Mouse (Mus musculus) midbrain, postnatal 0 days (tissue): ENCODE measurements at regions not wholly inside any gene's neighbourhood (a gene's known extent, or its start where the extent isn't known, plus 50 kb on each side); places are given as distances from the start of the nearest gene placed in this dataset.

Experiments
- ATAC-seq: fragments of 200-750 bp; cut with Nextera tagmentation; 2 replicates; pipeline ENCODE4 v1.8.0; 2017; ENCODE audit warnings: moderate number of reproducible peaks, mild to moderate bottlenecking, moderate TSS enrichment, moderate library complexity; ENCODE audit not compliant: low FRiP score
- DNase-seq: peaks from one replicate; pipeline ENCODE4 v3.0.0-alpha.2; 2015; ENCODE audit warnings: low spot score
- H3K27ac ChIP-seq: fragments of 300-500 bp; sonication (generic); 2 replicates; pipeline ENCODE4 v1.5.1; 2014; ENCODE audit warnings: low read depth, mild to moderate bottlenecking, low read length, mixed read lengths
- H3K27me3 ChIP-seq: fragments of 300-500 bp; sonication (generic); 2 replicates; pipeline ENCODE4 v1.6.1; 2014; ENCODE audit warnings: low read length, control low read depth, mixed read lengths; ENCODE audit not compliant: insufficient read depth
- H3K36me3 ChIP-seq: fragments of 300-500 bp; sonication (generic); 2 replicates; pipeline ENCODE4 v1.6.1; 2014; ENCODE audit warnings: low read length, control low read depth, mixed read lengths; ENCODE audit not compliant: insufficient read depth
- H3K4me1 ChIP-seq: fragments of 300-500 bp; sonication (generic); 2 replicates; pipeline ENCODE4 v1.6.1; 2014; ENCODE audit warnings: mild to moderate bottlenecking, control low read depth, antibody characterized with exemption, low read length, mixed read lengths; ENCODE audit not compliant: insufficient read depth
- H3K4me2 ChIP-seq: fragments of 300-500 bp; sonication (generic); 2 replicates; pipeline ENCODE4 v1.6.1; 2014; ENCODE audit warnings: low read depth, mild to moderate bottlenecking, low read length, mixed read lengths; ENCODE audit not compliant: poor library complexity, severe bottlenecking
- H3K4me3 ChIP-seq: fragments of 300-500 bp; sonication (generic); 2 replicates; pipeline ENCODE4 v1.5.1; 2014; ENCODE audit warnings: low read depth, mild to moderate bottlenecking, low read length, moderate library complexity
- H3K9ac ChIP-seq: fragments of 300-500 bp; sonication (generic); replicated peaks from 2 replicates; pipeline ENCODE4 v1.6.1; 2014; ENCODE audit warnings: mild to moderate bottlenecking, low read length, moderate library complexity, mixed read lengths; ENCODE audit not compliant: poor library complexity, severe bottlenecking
- H3K9me3 ChIP-seq: fragments of 300-500 bp; sonication (generic); 2 replicates; pipeline ENCODE4 v1.6.1; 2016; ENCODE audit warnings: low read length, control low read depth
- CTCF ChIP-seq: IDR thresholded peaks from 2 replicates; pipeline ENCODE4 v1.5.1; 2016; ENCODE audit warnings: antibody characterized with exemption, mild to moderate bottlenecking
- WGBS: fragments of 180-500 bp; shearing (Covaris S2); extraction: QIAGEN DNeasy Blood & Tissue Kit; methylation state at CpG from one replicate; pipeline ENCODE4 v1.1.7; 2014; 5-methylcytosine and 5-hydroxymethylcytosine counted together

DNA sequence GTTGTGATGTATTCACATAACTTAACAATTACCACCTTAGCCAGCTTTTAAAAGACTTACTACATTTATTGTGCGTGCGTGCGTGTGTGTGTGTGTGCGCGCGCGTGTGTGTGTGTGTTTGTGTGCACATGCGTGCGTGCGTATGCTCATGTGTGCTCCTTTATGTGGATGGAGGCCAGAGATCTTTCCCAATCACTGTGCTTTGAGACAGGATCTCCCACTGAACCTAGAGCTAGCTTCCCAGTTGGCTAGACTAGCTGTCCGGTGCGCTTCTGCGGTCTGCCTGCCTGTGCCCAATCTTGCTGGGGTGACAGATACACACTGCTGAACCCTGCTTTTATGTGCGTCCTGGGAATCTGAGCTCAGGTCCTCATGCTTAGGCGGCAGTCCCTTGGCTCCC, 50.1 kb upstream of the Arhgap29 start:
- Histone ChIP-seq H3K9me3 (no peaks in the 10 kb centered on the region), H3K9ac (no peak overlapping the region), H3K36me3 (no peaks in the 10 kb centered on the region), H3K4me2 (no peak overlapping the region), H3K4me1 (no peaks in the 10 kb centered on the region), H3K27ac (no peak overlapping the region), H3K4me3 (no peak overlapping the region), H3K27me3 (no peaks in the 10 kb centered on the region)
- TF ChIP-seq CTCF = no peak
- no peak for DNase-seq
- no peak for ATAC-seq
- 94% methylated on average over 15 of the region's 15 CpGs for WGBS

DNA sequence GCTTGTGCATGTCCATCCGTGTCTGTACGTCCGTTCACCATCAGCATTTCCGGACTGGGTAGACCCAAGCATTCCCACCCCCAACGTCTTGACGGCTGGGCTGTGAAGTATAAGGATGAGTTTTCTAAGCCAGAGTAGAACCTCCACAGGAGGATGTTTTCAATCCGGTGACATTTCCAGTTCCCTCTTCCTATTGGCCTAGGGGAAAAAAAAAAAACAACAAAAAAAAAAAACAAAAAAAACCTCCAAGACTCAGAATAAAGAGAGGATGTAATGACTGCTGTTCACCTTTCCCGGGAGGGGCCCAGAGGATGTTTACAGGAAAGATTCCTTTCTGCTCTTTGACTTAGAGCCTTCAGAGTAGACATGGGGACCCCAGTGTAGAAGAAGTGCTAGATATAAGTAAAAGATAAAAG, 51.9 kb upstream of the Arhgap29 start:
- 80% methylated on average over 8 of the region's 8 CpGs for WGBS
- Histone ChIP-seq H3K36me3 (no peaks in the 10 kb centered on the region), H3K27ac (no peak overlapping the region), H3K9ac (no peak overlapping the region), H3K9me3 (no peaks in the 10 kb centered on the region), H3K27me3 (no peaks in the 10 kb centered on the region), H3K4me1 (no peaks in the 10 kb centered on the region), H3K4me3 (no peak overlapping the region), H3K4me2 (no peak overlapping the region)
- no peak for DNase-seq
- TF ChIP-seq CTCF = no peak
- ATAC-seq = no peak

DNA sequence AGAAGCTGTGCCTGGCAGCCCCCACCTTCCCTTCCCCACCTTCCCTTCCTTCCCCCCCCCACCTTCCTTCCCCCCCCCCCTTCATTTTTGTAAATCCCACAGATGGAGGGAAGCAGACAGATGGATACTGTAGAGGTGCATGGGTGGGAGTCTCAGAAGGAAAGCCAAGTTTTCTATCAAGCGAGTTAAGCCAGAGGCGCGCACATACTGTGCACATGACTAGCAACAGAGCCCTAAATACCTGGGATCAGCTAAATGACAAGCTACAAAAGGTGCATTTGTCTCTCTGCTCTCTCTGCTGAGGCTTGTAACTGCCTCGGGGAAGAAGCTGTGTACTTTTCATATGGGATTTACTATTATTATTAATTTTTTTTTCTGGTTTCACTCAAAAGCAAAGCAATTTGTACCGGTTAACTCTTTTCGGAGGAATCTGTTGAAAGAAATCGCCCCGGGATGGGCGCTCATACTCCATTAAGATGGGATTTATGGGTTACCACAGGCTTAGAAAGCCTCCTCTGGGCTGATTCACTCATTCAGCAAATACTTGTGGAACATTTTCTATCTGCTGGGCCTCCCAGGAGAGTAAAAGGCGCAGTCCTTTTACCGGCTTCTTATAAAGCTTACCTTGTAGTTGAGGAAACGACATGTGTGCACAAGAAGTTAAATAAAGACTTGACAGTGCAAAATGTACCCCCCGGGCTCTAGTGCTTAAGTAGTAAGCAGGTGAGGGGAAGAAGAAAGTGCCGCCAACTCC, 54.3 kb upstream of the Arhgap29 start:
- Histone ChIP-seq H3K4me2 (no peak overlapping the region), H3K4me3 (no peak overlapping the region), H3K36me3 (no peaks in the 10 kb centered on the region), H3K27me3 (no peaks in the 10 kb centered on the region), H3K4me1 (no peaks in the 10 kb centered on the region), H3K27ac (no peak overlapping the region), H3K9ac (no peak overlapping the region), H3K9me3 (no peaks in the 10 kb centered on the region)
- DNase-seq (no peak), ATAC-seq (no peak)
- WGBS = 61% methylated on average over 14 of the region's 14 CpGs
- no peak for TF ChIP-seq CTCF

DNA sequence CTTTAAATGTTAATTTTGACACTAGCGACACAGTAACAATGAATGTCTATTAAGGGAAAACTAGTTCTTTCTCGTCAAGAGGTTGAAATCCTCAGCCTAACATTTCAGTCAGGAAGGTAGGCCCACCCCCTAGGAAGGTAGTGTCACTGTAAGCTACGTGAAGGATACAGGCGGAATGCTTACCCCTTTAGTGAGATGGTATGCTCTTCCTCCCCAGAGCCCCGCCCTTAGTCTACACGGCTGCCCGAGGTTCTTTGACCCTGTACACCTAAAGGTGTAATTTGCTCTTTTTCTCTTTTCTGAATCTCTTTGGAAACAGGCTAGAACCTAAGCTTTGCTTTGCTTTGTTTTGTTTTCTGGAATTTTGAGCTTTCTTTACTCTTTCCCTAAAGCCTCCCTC, 58.7 kb upstream of the Arhgap29 start:
- WGBS = 81% methylated on average over 7 of the region's 7 CpGs
- no peak for TF ChIP-seq CTCF

DNA sequence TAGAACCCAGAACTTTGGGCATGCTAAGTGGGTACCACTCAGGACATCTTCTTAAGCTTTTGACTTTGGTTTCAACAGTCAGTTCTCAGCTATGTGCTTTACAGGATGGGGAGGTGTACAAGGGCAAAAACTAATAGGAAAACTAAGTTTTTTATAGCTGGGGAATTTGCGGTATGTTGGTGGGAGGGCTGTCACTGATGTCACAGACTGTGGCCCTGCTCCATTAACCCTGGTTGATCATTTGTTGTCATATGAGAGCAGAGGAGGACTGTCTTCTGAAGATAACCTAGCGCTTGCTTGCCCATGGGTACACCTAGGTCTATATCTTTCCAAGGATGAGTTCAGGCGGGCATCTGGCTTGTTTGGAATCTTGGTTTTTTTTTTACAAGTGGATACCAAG, 59.7 kb upstream of the Arhgap29 start:
- Histone ChIP-seq H3K36me3 (no peaks in the 10 kb centered on the region), H3K4me1 (no peaks in the 10 kb centered on the region), H3K9me3 (no peaks in the 10 kb centered on the region), H3K27ac (no peak overlapping the region), H3K9ac (no peak overlapping the region), H3K4me2 (no peak overlapping the region), H3K4me3 (no peak overlapping the region), H3K27me3 (no peaks in the 10 kb centered on the region)
- WGBS = 95% methylated on average over 3 of the region's 3 CpGs
- ATAC-seq (no peak), DNase-seq (no peak)
- TF ChIP-seq CTCF = no peak

More for the DNA sequence above, 58.7 kb upstream of the Arhgap29 start:
- DNase-seq (no peak), ATAC-seq (no peak)
- Histone ChIP-seq H3K4me1 (no peaks in the 10 kb centered on the region), H3K9me3 (no peaks in the 10 kb centered on the region), H3K4me3 (no peak overlapping the region), H3K27ac (no peak overlapping the region), H3K4me2 (no peak overlapping the region), H3K36me3 (no peaks in the 10 kb centered on the region), H3K9ac (no peak overlapping the region), H3K27me3 (no peaks in the 10 kb centered on the region)

DNA sequence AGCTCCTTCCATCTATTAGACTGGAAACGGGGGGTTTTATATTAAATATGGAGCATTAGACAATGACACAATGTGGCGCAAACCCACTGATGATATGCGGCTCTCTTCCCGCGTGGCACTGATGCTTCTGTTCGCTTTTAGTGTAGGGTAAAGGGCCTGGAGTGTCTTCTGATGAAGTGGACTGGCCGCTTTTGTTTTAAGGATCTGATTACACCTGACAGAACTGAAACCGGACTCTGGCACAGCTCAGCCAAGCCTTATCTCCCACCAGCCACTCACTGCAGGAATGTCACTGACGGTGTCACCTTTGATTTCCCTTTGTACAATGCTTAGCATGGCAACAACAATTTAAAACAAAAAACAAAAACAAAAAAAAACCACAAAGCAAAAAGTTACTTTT, 61.0 kb upstream of the Arhgap29 start:
- no peak for DNase-seq
- no peak overlapping the region for H3K4me3 ChIP-seq
- H3K9me3 ChIP-seq = no peaks in the 10 kb centered on the region
- no peak for TF ChIP-seq CTCF
- H3K27ac ChIP-seq = no peak overlapping the region
- ATAC-seq = no peak
- 65% methylated on average over 9 of the region's 9 CpGs for WGBS
- no peaks in the 10 kb centered on the region for H3K36me3 ChIP-seq
- H3K4me1 ChIP-seq = no peaks in the 10 kb centered on the region
- no peak overlapping the region for H3K9ac ChIP-seq
- no peak overlapping the region for H3K4me2 ChIP-seq
- no peaks in the 10 kb centered on the region for H3K27me3 ChIP-seq
